Mouse (Mus musculus) G1E (cell line): Measurements from ENCODE around the gene Nfkbiz. TPM values are rescaled to one million over a fixed set of nuclear protein-coding genes. Genes with fewer than 3 reads are reported as not detected.
"Not testable (repeated sequence)": the region's sequence is repeated elsewhere in the genome, so short reads cannot be mapped to it uniquely, and the experiment has no call there.

Source experiments
- ATAC-seq: 2 replicates; pipeline ENCODE4 v1.8.0; 2016; ENCODE audit warnings: mild to moderate bottlenecking; ENCODE audit not compliant: insufficient number of reproducible peaks, poor library complexity, low FRiP score, severe bottlenecking; ENCODE audit errors: extremely low read depth
- DNase-seq: peaks from one replicate; pipeline ENCODE4 v3.0.0; 2012; ENCODE audit warnings: low spot score
- H3K27me3 ChIP-seq: 2 replicates; pipeline ENCODE4 v1.6.1; 2012; ENCODE audit warnings: mild to moderate bottlenecking, low read length, inconsistent platforms; ENCODE audit not compliant: insufficient read depth
- H3K36me3 ChIP-seq: replicated peaks from 2 replicates; pipeline ENCODE3; 2012; ENCODE audit warnings: mild to moderate bottlenecking, inconsistent platforms
- H3K4me1 ChIP-seq: 2 replicates; pipeline ENCODE4 v1.6.1; 2012; ENCODE audit warnings: low read depth, low read length, inconsistent platforms, mixed read lengths; ENCODE audit not compliant: insufficient read depth
- H3K4me3 ChIP-seq: 2 replicates; pipeline ENCODE4 v1.5.1; 2012; ENCODE audit warnings: low read depth, mild to moderate bottlenecking, inconsistent platforms, low read length, moderate library complexity, mixed read lengths
- H3K9me3 ChIP-seq: replicated peaks from 2 replicates; pipeline ENCODE4 v1.6.1; 2012; ENCODE audit warnings: inconsistent platforms
- CTCF ChIP-seq: IDR thresholded peaks from 2 replicates; pipeline ENCODE4 v1.5.1; 2012; ENCODE audit warnings: low read depth, low read length, inconsistent platforms, mixed read lengths
- GATA1 ChIP-seq: IDR thresholded peaks from 2 replicates; pipeline ENCODE4 v1.6.1; 2012; ENCODE audit warnings: borderline replicate concordance, low read length, inconsistent platforms, mixed read lengths
- GATA2 ChIP-seq: IDR thresholded peaks from 2 replicates; pipeline ENCODE4 v1.6.1; 2012; ENCODE audit warnings: low read depth, low read length, inconsistent platforms, borderline replicate concordance
- POLR2AphosphoS5 ChIP-seq: IDR thresholded peaks from 2 replicates; pipeline ENCODE4 v1.6.1; 2012; ENCODE audit warnings: low read depth, low read length, inconsistent platforms; ENCODE audit not compliant: insufficient replicate concordance
- TAL1 ChIP-seq: conservative IDR thresholded peaks from 2 replicates; pipeline ENCODE4 v1.6.1; 2012; ENCODE audit warnings: low read depth, low read length, inconsistent platforms, mixed read lengths
- polyA plus RNA-seq: library from polyadenylated mRNA; stranded (reverse); fragments of >175 nt; gene quantifications from 2 replicates; pipeline ENCODE4 v1.2.3, GENCODE M21; 2012
- total RNA-seq, 2 experiments: library from RNA; stranded (forward) in 1 of 2; stranded (reverse) in 1 of 2; fragments of 200-1000 nt in 1 of 2; fragments of >200 nt in 1 of 2; fragmentation: Nextera tagmentation in 1 of 2; gene quantifications; 2 replicates each; pipeline ENCODE4 v1.2.3; 2014 to 2017

Gene Nfkbiz
- total and polyA plus RNA-seq, 3 experiments: 0.74 to 5.7 (median 5.1) TPM

DNA sequence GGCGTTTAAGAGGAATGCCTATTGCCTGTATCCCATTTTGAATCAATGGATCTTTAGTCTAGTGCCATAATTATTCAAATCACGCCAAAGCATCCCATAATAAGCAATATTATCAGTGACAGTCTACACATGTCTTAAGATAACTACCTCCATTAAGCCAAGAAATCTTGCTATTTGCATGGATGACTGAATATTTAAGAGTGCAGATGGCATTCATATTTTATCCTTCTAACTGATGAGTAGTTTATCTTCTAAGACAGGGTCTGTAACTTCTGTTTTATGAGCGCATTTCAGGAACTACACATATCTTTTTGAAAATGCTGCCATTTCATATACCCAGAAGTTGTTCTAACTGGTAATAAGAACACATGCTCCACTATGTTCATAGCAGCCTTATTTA is 6.1 kb upstream of the Nfkbiz start:
- Histone ChIP-seq H3K36me3 (peaks cover 64% of the 10 kb centered on the region), H3K9me3 (no peaks in the 10 kb centered on the region), H3K4me3 (no peak overlapping the region), H3K27me3 (no peaks in the 10 kb centered on the region), H3K4me1 (peaks cover 8% of the 10 kb centered on the region)
- DNase-seq (no peak), ATAC-seq (no peak)
- TF ChIP-seq GATA2 (no peak), GATA1 (no peak), TAL1 (no peak), CTCF (no peak), POLR2AphosphoS5 (no peak)

GRCm38 (mm10) chr16:55843919-55844318 is 5.2 kb upstream of the Nfkbiz start:
- Histone ChIP-seq H3K9me3 (no peaks in the 10 kb centered on the region), H3K4me1 (peaks cover 11% of the 10 kb centered on the region), H3K4me3 (no peak overlapping the region), H3K36me3 (peaks cover 60% of the 10 kb centered on the region), H3K27me3 (no peaks in the 10 kb centered on the region)
- no peak for DNase-seq
- TF ChIP-seq GATA1: no peak
- no peak for TF ChIP-seq TAL1
- TF ChIP-seq GATA2: no peak
- TF ChIP-seq POLR2AphosphoS5: no peak
- no peak for TF ChIP-seq CTCF
- ATAC-seq: no peak

DNA sequence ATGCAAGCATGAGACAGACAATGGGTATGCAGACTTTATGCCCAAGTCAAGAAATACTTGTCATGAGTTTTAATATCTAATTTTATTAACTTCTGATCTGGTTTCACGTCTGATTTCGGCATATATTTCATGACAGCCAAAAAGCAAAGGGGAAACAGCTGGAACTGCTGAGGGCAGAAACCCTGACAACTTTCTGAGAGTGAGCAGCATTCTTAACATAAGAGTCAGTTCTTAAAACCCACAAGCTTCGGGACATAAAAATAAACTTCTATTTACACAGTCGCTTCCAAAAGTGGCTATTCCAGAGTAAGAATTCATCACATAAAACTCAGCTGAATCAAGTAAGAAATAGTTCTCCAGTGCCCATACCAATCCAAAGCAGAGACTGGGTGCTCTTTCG is 4.4 kb upstream of the Nfkbiz start:
- no peak overlapping the region for H3K4me3 ChIP-seq
- peaks cover 60% of the 10 kb centered on the region for H3K36me3 ChIP-seq
- peaks cover 17% of the 10 kb centered on the region for H3K4me1 ChIP-seq
- ATAC-seq (no peak), DNase-seq (no peak)
- no peaks in the 10 kb centered on the region for H3K27me3 ChIP-seq
- H3K9me3 ChIP-seq: no peaks in the 10 kb centered on the region
- TF ChIP-seq TAL1: no peak
- no peak for TF ChIP-seq GATA1
- TF ChIP-seq GATA2: no peak
- no peak for TF ChIP-seq CTCF
- no peak for TF ChIP-seq POLR2AphosphoS5

GRCm38 (mm10) chr16:55841506-55841905 is 2.8 kb upstream of the Nfkbiz start:
- peaks cover 10% of the 10 kb centered on the region for H3K4me1 ChIP-seq
- no peaks in the 10 kb centered on the region for H3K9me3 ChIP-seq
- no peak for TF ChIP-seq TAL1
- TF ChIP-seq POLR2AphosphoS5: no peak
- no peak for TF ChIP-seq GATA1
- TF ChIP-seq GATA2: no peak
- no peak for TF ChIP-seq CTCF
- no peaks in the 10 kb centered on the region for H3K27me3 ChIP-seq
- ATAC-seq: no peak
- peaks cover 51% of the 10 kb centered on the region for H3K36me3 ChIP-seq
- H3K4me3 ChIP-seq: no peak overlapping the region
- DNase-seq: no peak

DNA sequence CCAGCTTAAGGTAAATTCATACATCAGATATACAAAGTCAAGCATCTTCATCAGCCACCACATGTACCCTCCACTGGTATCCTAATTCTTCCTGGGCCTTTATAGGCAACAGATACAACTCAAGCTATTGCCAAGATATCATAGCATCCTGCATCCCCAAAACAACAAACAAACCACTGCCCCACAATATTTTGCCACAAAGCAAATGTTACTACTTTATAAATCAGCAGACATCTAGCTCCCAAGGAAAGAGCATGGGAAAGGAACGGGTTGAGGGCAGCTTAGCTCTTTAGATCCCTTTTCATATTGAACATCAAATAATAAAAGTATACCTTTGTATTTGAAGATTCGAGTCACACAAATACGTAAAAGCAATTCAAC is 580 bp downstream of the Nfkbiz start:
- H3K4me3 ChIP-seq: no peak overlapping the region
- H3K36me3 ChIP-seq: peaks cover 41% of the 10 kb centered on the region
- DNase-seq: no peak
- TF ChIP-seq TAL1: no peak
- no peak for TF ChIP-seq GATA2
- no peak for TF ChIP-seq POLR2AphosphoS5
- no peak for ATAC-seq
- no peaks in the 10 kb centered on the region for H3K27me3 ChIP-seq
- H3K4me1 ChIP-seq: peaks cover 10% of the 10 kb centered on the region
- no peaks in the 10 kb centered on the region for H3K9me3 ChIP-seq

DNA sequence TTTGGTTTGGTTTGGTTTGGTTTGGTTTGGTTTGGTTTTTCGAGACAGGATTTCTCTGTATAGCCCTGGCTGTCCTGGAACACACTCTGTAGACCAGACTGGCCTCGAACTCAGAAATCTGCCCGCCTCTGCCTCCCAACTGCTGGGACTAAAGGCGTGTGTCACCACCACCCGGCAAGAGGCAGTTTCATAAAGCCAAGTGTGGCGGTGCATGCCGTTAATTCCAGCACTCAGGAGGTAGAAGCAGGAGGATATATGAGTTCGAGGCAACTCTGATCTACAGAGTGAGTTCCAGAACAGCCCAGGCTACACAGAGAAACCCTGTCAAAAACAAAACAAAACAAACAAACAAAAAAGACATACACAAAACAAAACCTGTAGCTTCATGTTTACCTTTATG is 1.0 kb downstream of the Nfkbiz start:
- not testable (repeated sequence) for H3K27me3 ChIP-seq, DNase-seq, H3K9me3 ChIP-seq, H3K4me3 ChIP-seq, ATAC-seq, H3K4me1 ChIP-seq
- peaks cover 38% of the 10 kb centered on the region for H3K36me3 ChIP-seq

GRCm38 (mm10) chr16:55837168-55837567 is 1.5 kb downstream of the Nfkbiz start:
- Histone ChIP-seq H3K36me3 (peaks cover 35% of the 10 kb centered on the region), H3K9me3 (no peaks in the 10 kb centered on the region), H3K4me1 (peaks cover 10% of the 10 kb centered on the region), H3K4me3 (no peak overlapping the region), H3K27me3 (no peaks in the 10 kb centered on the region)
- TF ChIP-seq TAL1 (no peak), CTCF (no peak), POLR2AphosphoS5 (no peak), GATA1 (no peak), GATA2 (no peak)
- ATAC-seq (no peak), DNase-seq (no peak)
